Mouse (Mus musculus): Measurements from ENCODE around the gene Tgfbr1.

DNA sequence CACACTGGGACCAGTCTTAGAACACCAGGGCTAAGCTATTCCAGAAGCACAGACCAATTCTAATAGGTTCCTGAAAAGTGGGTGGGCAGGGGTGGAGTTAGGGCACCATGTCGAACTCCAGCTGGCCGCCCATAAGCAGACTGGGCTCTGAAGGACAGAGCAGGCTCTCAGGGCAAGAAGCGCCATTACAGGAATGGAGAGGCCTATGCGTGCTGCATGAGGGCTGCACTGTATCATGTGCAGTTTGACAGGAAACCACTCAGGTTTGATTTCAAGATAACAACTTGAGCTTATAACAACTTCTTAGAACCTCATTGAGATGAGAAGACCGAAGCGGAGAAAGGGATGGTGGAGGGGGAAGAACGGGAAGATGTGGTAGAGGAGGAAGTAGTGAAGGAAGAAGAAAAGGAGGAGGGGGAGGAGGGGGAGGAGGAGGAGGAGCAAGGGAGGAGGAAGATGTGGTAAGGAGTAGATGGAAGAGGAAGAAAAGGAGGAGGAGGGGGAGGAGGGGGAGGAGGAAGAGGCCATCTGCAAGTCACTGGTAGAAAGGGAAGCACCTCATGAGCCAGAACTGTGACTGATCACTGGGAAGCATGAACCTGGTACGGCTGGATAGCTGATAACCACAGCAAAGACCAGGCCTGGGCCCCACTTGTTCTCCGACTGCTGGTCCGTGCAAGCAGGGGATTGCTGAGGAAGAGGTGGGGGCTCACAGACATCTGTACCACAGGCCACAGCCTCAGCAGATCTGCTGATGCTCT lies 33.3 kb upstream of the Tgfbr1 start:
- TF ChIP-seq CHD2 (IDR thresholded peaks at IDR 0.05; ENCODE audit: low read depth, low read length): no peak
- TF ChIP-seq MAFK (IDR thresholded peaks at IDR 0.05; ENCODE audit: insufficient read depth, low read depth, low read length): no peak
- TF ChIP-seq ZNF384 (IDR thresholded peaks at IDR 0.05; ENCODE audit: low read depth, low read length): no peak
- TF ChIP-seq HCFC1 (IDR thresholded peaks at IDR 0.05; ENCODE audit: borderline replicate concordance, insufficient read depth, low read length): no peak
